Mouse (Mus musculus): ENCODE results near the gene Morc2b.
"Not testable (repeated sequence)": the region's sequence is repeated elsewhere in the genome, so short reads cannot be mapped to it uniquely, and the experiment has no call there.

Morc2b gene

GRCm38 (mm10) chr17:33139261-33139820 is at the start of gene Morc2b:
TSS of gene Morc2b (minus strand) at chr17:33139683.
- no peak for DNase-seq

- not testable (repeated sequence) for DNase-seq
These were observed 28.7 kb upstream of the Morc2b start, which contains the start of gene Olfr55 for GRCm38 (mm10) chr17:33168147-33168546. TSS of gene Olfr55 (plus strand) at chr17:33168447.

GRCm38 (mm10) chr17:33126257-33126656 is 13.2 kb downstream of the Morc2b start:
- DNase-seq = no peak

- DNase-seq = no peak
These were observed 14.9 kb downstream of the Morc2b start for GRCm38 (mm10) chr17:33124546-33124945.

GRCm38 (mm10) chr17:33097396-33097795 is 42.1 kb downstream of the Morc2b start:
- no peak for DNase-seq

- peak; percentile 88 to 91 for DNase-seq
These were observed 46.9 kb downstream of the Morc2b start for GRCm38 (mm10) chr17:33092391-33093193.

- DNase-seq = no peak
These were observed 47.9 kb downstream of the Morc2b start for GRCm38 (mm10) chr17:33091630-33092029.

GRCm38 (mm10) chr17:33089220-33089949 is 50.1 kb downstream of the Morc2b start, which contains the start of gene Zfp563:
TSS of gene Zfp563 (plus strand) at chr17:33089310.
- peak; percentile 96 to 97 for DNase-seq

GRCm38 (mm10) chr17:33067958-33068357 is 71.5 kb downstream of the Morc2b start, which contains the start of gene 4921501E09Rik:
TSS of gene 4921501E09Rik (minus strand) at chr17:33068058.
- DNase-seq = no peak
